Mouse (Mus musculus) testis, postnatal 14 days (tissue): Measurements from ENCODE around the gene Fitm2.
A peak's percentile ranks its signal among the peaks of the same experiment; 100 is the strongest.
"Not testable (repeated sequence)": the region's sequence is repeated elsewhere in the genome, so short reads cannot be mapped to it uniquely, and the experiment has no call there.

Experiments used
- DNase-seq: peaks from one replicate; pipeline ENCODE4 v3.0.0; 2021; ENCODE audit warnings: low spot score

The Fitm2 gene

DNA sequence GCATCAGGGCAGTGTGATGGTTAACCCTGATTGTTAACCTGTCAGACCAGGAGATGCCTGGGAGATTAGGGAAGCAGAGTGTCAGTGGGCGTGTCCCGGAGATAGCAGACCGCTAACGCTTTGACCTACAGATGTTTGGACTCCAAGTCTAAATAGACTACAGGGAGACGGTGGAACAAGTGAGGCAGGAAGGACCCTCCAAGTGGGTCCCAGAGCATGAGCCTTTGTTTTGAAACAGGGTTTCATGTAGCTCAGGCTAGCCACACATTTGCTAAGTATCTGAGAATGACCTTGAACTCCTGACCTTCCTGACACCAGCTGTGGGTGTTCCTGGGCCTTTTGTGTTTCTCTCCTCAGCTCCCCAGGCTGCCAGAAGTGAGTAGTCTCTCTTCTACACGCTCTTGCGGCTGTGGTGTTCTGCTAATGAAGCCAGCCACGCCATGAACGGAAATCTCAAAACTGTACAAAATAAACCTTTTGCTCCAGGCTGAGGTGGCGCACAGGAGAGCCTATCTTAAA, 9.1 kb downstream of the Fitm2 start:
- DNase-seq = no peak

DNA sequence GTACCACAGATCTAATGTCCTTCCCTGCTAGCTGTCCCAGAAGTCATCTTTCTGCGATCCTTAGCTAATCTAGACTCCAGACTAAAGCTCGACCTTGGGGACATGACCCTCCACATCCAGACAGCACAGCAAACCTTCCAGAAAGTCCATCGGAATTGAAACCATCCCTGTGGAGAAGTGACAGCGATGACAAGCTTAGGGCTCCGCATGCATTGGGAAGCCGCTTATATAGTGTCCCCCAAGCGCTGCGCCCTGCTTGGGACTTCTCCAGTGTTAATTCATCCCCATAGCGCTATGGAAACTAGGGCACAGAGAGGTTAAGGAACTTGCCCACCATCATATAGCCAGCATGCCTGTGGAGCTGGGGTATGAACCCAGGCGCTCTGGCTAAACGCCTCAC, 9.6 kb downstream of the Fitm2 start:
- DNase-seq = no peak

DNA sequence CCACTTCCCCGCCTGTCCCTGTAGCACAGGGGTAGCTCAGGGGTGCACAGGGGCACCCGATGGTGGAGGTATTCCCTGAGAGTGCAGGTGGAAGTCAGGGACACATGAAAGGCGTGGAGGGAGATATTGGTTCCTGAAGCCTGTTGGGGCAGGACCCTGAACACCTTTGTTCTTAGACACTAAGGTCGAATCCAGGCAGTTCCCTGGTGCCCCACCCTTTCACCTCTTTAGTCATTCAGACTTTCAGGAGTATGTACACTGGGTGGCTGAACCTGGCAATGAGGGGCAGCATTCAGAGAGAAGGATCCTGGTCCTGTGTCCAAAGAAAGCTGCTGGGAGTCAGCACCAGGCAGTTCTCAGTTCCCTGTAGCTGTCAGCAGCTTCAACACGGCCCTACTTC, 10.0 kb downstream of the Fitm2 start:
- no peak for DNase-seq

DNA sequence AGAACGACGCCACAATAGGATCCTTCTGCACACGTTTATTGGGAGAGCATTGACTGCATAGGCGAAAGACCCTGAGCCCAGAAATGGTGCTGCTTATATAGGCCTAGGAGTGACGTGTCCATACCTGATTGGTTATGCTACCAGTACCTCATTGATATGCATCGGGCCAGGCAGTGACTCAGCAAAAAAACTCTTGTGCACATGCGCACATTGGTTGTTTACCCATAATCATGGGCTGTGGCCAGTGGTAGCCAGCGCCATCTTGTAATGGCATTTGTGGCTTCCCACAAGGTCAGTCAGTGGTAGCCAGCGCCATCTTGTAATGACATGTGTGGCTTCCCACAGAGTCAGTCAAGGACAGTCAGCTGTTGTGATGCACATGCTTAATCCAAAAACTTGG, 11.1 kb downstream of the Fitm2 start:
- DNase-seq = not testable (repeated sequence)

DNA sequence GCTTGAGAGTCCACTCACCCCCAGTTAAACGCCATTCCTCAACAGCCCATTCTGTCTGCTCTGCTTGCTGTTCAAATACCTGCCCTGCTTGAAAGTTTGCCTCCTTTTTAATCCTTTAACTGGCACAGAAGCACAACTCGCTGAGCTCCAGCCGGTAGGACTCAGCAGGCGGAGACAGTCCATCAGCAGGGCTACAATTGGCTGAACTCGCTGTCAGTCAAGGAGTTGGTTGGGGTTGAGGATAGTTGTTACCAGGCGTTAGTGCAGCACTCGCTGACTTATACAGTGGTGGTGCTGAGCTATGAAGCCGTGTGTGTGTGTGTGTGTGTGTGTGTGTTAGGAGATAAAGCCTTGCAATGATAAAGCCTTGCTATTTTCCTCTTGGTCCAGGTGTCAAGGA, 11.8 kb downstream of the Fitm2 start:
- DNase-seq = no peak

DNA sequence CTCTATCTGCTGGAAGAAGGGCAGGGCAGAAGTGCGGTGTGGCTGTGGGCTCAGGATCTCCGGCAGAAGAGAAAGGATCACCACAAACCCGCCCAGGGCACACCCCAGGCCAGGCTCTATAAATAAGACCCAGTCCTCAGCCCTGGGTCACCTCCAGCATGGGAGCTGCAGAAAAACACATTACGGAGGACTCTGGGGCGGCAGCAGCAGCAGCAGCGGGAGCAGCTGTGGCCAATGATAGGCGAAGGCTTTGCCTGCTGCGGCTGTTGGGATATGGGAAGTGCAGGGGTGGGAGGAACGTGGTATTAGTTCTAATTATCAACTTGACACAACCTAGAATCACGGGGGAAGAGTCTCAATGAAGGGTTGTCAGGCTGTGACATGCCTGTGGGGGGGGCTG, 13.0 kb downstream of the Fitm2 start:
- no peak for DNase-seq

DNA sequence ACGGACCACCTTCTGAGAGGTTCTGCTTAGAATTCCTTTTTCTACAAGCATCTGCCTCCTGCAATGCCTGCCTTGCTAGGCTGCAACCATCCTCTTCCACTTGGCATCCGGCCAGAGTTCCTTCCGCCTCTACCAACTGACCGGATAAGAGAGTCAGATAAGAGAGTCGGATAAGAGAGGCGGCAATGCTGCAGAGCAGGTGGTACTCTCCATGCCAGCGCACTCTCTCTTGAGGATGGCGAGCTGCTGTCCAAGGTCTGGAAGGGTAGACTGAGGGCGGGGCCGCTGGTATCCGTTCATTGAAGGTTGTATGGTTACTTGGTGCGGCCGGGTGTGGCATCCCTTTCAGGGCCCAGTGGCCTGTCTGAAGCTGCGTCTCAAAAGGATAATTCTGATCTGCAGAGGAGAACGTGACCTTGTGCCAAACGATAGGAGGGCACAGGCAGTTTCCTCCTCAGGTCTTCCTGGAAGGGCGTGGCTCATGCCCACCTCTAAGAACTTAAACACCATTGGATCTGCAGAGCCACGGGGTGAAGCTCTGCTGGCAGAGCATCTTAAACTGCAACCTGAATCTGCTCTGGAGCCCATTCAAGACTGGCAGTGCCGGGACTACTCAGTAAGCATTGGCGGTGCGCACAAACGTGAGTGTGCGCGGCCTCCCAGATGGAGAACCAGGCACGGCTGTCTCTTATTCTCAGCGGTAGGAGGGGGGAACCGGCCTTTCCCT, 13.7 kb downstream of the Fitm2 start:
- no peak for DNase-seq

DNA sequence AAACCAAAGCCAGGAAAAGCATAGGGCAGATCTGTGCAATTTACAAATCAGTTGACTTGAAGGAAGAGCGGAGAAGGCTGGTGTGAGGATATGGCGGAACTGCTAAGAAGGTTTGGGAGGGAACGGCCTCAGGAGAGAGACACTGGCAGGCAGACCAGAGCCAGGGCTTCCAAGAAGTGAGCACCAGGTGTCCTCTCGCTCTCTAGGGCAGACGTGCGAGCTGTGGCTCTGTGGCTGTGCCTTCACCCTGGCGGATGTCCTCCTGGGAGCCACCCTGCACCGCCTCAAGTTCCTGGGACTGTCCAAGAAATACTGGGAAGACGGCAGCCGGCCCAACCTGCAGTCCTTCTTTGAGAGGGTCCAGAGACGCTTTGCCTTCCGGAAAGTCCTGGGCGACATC, 19.1 kb downstream of the Fitm2 start:
- no peak for DNase-seq

DNA sequence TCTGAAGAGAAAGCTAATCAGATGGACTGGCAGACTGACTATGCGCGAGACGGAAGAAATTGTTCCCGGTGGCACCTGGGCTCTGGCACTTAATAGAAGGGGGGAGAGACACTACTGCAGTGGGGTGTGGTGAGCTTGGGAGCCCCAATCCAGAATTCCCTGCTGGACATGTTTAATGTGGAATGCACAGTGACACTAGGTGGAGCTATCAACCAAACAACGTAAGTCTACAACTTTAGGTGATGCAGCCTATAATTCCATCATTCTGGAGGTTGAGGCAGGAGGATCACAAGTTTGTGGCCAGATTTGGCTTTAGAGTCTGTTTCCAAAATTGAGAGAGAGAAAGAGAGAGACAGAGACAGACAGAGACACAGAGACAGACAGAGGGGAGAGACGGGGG, 19.7 kb downstream of the Fitm2 start:
- no peak for DNase-seq

DNA sequence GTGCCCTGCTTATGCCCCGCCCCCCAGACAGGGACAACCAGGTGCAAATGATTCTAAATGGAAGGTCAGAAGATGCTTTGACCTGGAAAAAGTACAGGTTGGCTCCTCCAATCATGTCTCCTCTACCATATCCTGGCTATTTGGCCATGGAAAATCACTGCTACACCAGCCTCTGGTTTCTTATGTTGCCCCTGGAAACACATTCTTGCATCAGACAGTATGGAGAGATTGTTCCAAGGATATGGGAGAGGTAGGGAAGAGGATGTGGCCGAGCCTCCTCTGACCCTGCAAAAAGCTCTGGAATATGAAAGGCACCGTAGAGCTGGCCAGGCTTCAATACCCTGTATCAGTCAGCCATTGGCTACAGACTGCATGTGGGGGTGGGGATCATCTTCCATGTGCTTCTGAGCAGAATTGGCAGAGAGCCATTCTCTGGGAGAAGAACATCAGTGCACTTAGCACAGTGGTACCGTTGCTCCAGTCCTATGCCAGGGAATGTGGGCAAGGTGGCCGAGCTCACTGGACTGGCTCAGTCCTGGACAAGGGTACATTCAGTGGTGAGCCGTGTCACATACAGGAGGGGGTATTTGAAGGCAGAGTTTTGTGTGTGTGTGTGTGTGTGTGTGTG, 21.6 kb downstream of the Fitm2 start:
- no peak for DNase-seq

DNA sequence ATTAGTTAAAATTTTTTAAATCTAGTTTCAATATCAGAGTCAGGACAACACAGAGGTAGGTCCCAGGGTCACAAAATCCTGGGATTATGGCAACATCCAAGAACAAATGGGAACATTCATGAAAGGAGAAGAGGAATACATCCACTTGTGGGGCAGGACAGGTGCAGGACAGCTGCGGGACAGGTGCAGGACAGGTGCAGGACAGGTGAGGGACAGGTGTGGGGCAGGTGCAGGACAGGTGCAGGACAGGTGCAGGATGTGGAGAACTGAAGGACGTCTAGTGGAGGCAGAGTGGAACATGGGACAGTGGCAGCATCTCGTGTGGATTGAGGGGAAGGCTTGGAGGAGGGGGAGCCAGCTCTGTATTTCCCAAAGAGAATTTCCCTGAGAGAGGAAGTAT, 23.2 kb downstream of the Fitm2 start:
- DNase-seq = no peak

DNA sequence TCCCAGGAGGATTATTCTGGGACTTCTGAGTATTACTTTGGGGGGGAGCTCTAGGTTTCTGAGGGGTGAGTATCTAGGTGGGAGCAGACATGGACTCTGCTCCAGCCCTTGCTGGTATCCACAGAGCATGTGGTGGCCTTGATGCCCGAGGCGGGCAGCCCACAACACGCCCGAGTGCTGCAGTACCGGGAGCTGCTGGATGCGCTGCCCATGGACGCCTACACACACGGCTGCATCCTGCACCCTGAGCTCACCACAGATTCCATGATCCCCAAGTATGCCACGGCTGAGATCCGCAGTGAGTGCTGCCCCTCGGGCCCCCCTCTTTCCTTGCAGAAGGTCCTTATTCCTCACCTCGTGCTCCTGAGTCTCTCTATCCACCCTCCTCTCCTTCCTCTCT, 25.1 kb downstream of the Fitm2 start:
- DNase-seq = no peak

DNA sequence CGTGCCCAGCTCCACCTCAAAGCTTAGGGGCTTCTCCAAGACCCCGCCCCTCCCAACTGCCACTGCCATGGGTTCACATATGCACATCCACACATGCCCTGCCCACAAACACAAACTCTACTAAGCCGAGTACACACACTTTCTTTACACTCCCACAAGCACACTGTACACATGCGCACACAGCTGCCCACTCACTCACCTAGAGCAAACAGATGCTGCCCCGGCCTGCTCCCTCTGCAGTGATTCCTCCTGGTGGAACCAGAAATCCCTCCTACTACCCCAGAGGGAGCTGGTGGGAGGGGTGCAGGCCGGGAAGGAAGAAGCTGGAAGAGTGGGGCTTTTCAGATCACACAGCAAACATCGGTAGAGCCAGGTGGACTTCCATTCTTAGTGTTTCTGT, 28.4 kb downstream of the Fitm2 start:
- no peak for DNase-seq

DNA sequence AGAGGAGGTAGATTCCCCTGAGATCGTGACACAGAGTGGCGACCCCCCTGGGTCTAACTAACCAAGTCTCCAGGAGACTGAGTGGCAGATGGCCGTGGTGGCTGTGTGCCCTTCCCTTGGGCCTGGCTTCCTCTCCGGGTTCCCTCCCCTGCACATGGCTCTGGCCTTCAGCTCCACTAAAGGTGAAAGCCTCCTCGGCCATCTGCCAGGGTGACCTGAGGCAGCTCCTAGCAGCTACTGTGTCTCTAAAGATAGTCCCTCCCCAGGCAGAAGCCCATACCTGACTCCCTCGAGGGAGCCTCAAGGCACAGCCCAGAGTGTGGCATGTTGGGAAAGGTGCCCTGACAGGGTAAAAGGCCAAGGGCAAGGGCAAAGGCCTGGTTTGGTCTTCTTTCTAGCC, 28.9 kb downstream of the Fitm2 start:
- no peak for DNase-seq

DNA sequence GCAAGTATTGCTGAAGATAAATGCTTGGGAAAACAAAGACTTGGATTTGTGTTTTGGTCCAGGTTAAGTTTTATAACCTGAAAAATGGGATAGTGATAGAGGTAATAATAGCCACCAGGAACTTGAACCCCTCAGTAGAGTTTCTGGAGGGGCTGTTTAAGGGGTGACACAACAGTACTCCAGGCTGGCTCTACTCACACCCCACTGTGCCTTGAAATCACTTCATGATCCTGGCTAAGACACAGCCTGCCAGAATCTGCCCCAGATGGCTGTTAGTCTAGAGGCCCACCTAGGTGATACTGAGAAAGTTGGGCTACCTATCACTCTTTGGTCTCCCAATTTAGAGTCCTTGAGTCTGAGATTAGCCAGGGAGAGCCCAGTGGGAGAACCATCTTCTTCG, 32.9 kb downstream of the Fitm2 start:
- DNase-seq = no peak

DNA sequence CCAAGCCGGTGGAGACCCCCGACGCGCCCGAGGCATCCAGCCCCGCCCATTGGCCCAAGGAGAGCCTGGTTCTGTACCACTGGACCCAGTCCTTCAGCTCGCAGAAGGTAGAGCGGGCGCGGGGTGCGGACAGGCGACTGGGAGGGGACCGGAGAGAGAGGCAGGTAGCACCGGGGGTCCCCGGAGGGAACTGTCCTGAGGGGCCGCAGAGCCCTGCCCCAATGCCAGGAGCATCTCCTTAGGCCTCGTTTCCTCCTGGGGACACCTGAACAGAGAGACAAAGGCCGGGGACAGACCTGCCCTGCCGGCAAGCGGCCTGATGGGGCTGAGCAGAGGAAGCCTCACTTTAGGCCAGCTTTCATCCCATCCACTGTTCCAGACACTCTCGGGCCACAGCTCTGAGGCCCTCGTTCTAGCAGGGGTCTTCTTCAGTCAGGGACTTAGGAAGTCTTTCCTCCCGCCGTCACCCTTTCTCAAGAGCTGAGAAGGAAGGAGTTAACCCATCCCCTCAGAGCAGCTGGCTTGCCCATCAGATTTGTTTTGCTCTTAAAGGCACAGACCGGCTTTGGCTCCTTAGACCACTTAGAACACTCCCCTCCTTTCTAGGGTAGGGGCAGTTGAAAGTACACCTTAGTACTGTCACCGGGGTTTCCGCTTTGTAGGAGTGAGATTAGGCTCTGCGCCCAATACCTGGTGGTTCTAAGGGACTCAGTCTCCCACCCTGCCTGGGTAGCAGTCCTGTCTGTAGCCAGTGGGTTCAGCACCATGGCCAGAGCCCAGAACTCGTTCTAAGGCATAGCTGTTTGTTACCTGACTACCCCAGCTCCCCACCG, 33.6 kb downstream of the Fitm2 start:
- DNase-seq = peak; percentile 61

DNA sequence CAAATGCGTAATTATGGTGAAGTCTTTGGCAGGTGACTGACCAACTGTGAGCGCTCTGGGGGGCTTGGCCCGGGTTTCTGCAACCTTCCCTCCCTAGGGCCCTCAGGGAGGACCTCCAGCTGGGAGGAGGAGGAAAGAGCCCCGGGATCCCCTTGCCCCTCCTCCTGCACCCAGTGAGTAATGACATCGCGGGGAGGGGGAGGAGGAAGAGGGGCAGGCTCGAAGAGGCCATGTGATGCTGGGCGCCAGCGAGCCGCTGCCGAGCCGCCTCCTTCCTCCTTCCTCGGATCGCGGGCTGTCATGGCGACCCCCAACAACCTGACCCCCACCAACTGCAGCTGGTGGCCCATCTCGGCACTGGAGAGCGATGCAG, 34.2 kb downstream of the Fitm2 start, which contains the start of gene Gdap1l1:
Gene Gdap1l1, plus strand, starts transcription at position 231 of the 373 bp plus-strand sequence.
- DNase-seq = no peak

DNA sequence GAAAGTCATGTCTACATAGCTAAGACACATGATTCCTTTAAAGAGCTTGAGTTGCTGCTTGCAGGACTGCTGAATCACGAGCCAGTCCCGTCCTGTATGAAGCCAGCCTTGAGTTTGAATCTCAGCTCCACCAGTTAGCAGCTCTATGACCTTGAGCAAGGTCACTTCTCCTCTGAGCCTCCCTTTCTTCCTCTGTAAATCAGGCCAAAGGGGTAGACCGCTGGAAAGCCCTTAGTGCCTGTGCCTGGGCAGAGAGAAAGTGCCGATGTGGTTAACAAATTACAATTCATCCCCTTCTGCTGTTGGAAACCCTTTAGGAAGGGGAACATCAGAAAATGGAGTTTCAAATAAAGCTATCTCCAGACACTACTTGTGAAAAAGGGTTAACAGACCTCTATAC, 34.6 kb downstream of the Fitm2 start:
- DNase-seq = no peak

DNA sequence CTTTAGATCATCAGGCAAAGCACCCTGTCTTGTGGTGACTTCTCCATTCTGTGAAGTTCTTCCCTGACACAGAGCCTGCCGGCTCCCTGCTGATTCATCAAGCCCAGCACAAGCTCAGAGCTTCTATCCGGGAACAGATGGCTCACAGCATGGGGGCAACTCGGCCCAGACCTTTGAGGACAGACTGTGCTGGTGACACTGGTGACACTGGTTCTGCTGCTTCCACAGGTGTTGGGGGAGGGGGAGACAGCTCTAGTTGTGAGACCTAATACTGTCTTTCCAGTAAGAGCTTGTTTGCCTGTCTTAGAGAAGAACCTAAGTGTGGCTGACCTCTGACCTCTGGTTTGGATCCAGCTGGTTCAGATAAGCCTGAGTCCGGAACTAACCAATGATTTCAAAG, 38.5 kb downstream of the Fitm2 start:
- no peak for DNase-seq

DNA sequence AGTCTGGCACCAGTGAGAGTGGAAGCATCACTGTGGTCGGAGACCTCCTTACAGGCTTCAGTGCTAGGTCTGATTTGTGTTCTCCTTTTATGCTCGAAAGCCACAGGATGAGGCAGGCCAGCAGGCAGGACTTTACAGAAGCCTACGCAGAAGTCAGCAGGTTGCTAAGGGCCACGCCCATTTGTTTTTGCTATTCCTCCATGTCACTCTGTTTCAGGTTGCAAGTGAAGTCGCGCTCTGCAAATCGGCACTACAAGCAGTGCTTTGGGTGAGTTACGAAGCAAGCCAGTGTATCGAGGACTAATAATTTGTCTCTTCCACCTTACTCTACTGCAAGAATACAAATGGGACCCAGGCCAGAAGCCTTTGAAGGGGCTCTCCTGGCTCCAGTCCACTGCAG, 41.1 kb downstream of the Fitm2 start:
- no peak for DNase-seq

DNA sequence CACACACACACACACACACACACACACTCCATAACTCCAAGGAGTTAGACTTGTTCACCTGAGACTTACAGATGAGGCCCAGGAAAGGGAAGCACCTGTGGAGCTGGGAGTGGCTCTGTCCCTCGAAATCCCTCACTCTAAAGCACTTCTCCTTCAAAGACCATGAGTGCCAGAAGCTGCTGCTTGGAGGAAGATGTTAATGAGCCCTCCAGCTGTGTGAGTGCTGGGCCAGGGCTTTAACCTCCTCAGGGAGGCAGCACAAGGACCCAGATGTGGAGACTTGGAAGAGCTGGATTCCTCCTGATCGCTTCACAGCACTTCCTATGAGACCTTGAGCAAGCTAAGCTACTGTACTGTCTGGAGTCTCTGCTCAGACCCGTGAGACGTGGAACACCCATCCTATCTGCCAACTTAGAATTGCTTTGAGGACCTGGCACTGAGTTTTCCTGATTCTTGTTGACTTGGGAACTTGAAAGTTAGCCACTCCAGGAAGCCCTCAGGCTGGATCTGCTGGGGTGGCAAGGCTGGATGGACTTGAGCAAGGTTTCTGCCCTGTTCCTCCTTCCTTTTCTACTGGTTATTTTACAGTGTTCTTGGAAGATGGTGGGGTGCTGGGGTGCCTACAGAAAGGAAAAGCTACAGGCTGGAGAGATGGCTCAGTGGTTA, 44.0 kb downstream of the Fitm2 start:
- no peak for DNase-seq

DNA sequence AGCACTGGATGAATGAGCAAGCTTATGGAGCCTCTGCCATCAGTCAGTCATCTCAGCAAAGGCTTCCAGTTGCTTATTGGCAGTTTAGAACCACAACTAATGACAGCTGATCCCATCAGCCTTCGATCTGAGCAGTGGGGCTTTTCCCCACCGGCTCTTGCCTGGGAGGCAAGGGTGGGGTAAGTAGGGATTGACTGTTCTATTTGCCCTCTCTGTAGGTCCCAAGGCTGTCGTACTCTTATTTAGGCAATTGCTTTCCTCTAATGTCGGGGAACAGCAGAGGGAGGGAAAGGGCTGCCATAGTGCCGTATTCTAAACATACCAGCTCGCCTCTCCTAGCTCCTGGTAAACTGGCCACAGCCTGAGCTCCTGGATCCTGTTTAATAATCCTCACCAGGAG, 47.8 kb downstream of the Fitm2 start, which contains the start of gene Oser1:
Gene Oser1, minus strand, starts transcription at position 101 of the 400 bp plus-strand sequence.
- no peak for DNase-seq
